Comparison of ENCODE assay signal across 14 mouse cellular contexts in the genomic region with DNA sequence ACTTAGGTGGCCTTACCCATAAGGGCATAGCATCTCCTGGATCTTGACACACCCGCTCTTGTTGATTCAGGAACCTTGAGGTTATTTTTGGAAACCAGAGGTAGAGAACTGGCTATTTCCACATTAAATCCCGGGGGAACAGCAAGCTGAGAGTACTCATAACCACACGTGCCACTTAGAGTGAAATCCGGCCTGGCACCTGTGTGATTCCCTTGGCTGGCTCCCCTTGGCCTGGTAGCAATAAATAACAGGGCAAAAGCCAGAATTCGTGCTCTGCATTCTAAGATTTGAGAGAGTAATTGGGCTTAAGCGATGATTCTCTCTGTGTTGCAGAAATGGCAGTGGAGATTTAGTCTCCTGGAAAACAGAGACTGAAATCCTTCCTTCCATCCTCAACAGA. TPM values are rescaled to one million over a fixed set of nuclear protein-coding genes. Genes with fewer than 3 reads are reported as not detected.
DNase-seq lines count a peak whose midpoint lies in the region.
"Had no signal": no experiment of that assay in that cellular context is flagged by ENCODE, and none has a peak within 500 bp of the region (broad histone marks: within the 10 kb centered on the region; RNA-seq: fewer than 3 reads in every experiment).

No protein-coding gene starts in this region.

- peak; percentile 7 for DNase-seq in cerebellum, postnatal 25 days
- DNase-seq in cerebellum, adult 11 months, result no peak
- peak; percentile 38 to 56 for DNase-seq in layer of hippocampus, postnatal 10 days (ENCODE audit: low spot score in 2 of 2)
- DNase-seq in layer of hippocampus, adult 18-20 months (ENCODE audit: low spot score in 2 of 2), result no peak
- DNase-seq in fibroblast of lung, adult 2 months (ENCODE audit: low read depth), result peak; percentile 29
- peak; percentile 43 for DNase-seq in kidney, postnatal 14 days
- no peak for DNase-seq in embryo, embryonic 11 days
- DNase-seq: cerebellum, adult 9-11 months; gastrocnemius, postnatal 25 days; heart, postnatal 4 days; layer of hippocampus, adult 9-11 months; retina, postnatal 1 day; thymus, postnatal 36 days had no signal

RNA-seq across cellular contexts. Expression of a gene that starts 53.2 kb away (rescaled TPM):
- total RNA-seq in layer of hippocampus, postnatal 10 days (2021), result 1 to 10 TPM; 6.4 to 6.9 TPM
- total RNA-seq in layer of hippocampus, adult 18-20 months (2021), result 1 to 10 TPM; 7.1 to 8.5 TPM
- total RNA-seq: monocyte, adult 5-6 weeks had no signal

Comparison
In these comparisons a context has a peak if more than half of its experiments do, and no peak if none do; other contexts are left out.
1. DNase-seq: peak in cerebellum, postnatal 25 days (2 of 2), layer of hippocampus, postnatal 10 days (2 of 2), fibroblast of lung, adult 2 months (single experiment) and kidney, postnatal 14 days (single experiment); none in cerebellum, adult 11 months (single experiment), layer of hippocampus, adult 18-20 months (0 of 2) and embryo, embryonic 11 days (single experiment).